Comparison of ENCODE assay signal across 39 mouse cellular contexts in genomic region chr6:40953716-40954115, GRCm38 (mm10). TPM values are rescaled to one million over a fixed set of nuclear protein-coding genes. Genes with fewer than 3 reads are reported as not detected.
"Had no signal": no experiment of that assay in that cellular context is flagged by ENCODE, and none has a peak within 500 bp of the region (broad histone marks: within the 10 kb centered on the region; RNA-seq: fewer than 3 reads in every experiment).

No protein-coding gene starts in this region.

- H3K36me3 ChIP-seq: embryonic facial prominence, embryonic 10.5 days; embryonic facial prominence, embryonic 12.5 days; embryonic facial prominence, embryonic 13.5 days; embryonic facial prominence, embryonic 15.5 days; forebrain, embryonic 10.5 days; forebrain, embryonic 12.5 days; forebrain, embryonic 15.5 days had no signal

- H3K27me3 ChIP-seq: embryonic facial prominence, embryonic 12.5 days; embryonic facial prominence, embryonic 13.5 days; embryonic facial prominence, embryonic 15.5 days; forebrain, embryonic 12.5 days; forebrain, embryonic 13.5 days; forebrain, embryonic 15.5 days had no signal

- ATAC-seq: forebrain, embryonic 13.5 days; forebrain, embryonic 14.5 days; forebrain, embryonic 15.5 days; forebrain, embryonic 16.5 days; forebrain, postnatal 0 days had no signal

- H3K27ac ChIP-seq: embryonic facial prominence, embryonic 10.5 days; embryonic facial prominence, embryonic 12.5 days; embryonic facial prominence, embryonic 13.5 days; embryonic facial prominence, embryonic 15.5 days; forebrain, embryonic 10.5 days; forebrain, embryonic 12.5 days; forebrain, embryonic 13.5 days; forebrain, embryonic 15.5 days; gastrocnemius, adult 2 months; heart, adult 2 months had no signal

- H3K9ac ChIP-seq: embryonic facial prominence, embryonic 12.5 days; embryonic facial prominence, embryonic 13.5 days; embryonic facial prominence, embryonic 15.5 days; forebrain, embryonic 12.5 days; forebrain, embryonic 13.5 days; forebrain, embryonic 15.5 days; forebrain, postnatal 0 days had no signal

- H3K4me3 ChIP-seq: embryonic facial prominence, embryonic 10.5 days; embryonic facial prominence, embryonic 12.5 days; embryonic facial prominence, embryonic 13.5 days; embryonic facial prominence, embryonic 15.5 days; erythroblast, embryonic 14.5 days; forebrain, embryonic 10.5 days; forebrain, embryonic 12.5 days; forebrain, embryonic 13.5 days; forebrain, embryonic 15.5 days; gastrocnemius, adult 2 months; heart, adult 2 months had no signal

- DNase-seq: cerebellum, adult 8-10 months; cerebellum, adult 9-10 months; cerebellum, adult 9-11 months; cerebellum, postnatal 10 days; cerebellum, postnatal 14 days; cerebellum, postnatal 25 days; cerebellum, postnatal 36 days; embryo, embryonic 11 days; forebrain, postnatal 0 days; gastrocnemius, adult 2 months; gastrocnemius, postnatal 10 days; gastrocnemius, postnatal 14 days; gastrocnemius, postnatal 25 days; gastrocnemius, postnatal 36 days; heart, adult 11 months; heart, adult 18-20 months; heart, adult 2 months had no signal

- H3K4me2 ChIP-seq: embryonic facial prominence, embryonic 12.5 days; embryonic facial prominence, embryonic 13.5 days; embryonic facial prominence, embryonic 15.5 days; forebrain, embryonic 12.5 days; forebrain, embryonic 13.5 days; forebrain, embryonic 15.5 days had no signal

- H3K4me1 ChIP-seq: embryonic facial prominence, embryonic 10.5 days; embryonic facial prominence, embryonic 12.5 days; embryonic facial prominence, embryonic 13.5 days; embryonic facial prominence, embryonic 15.5 days; forebrain, embryonic 10.5 days; forebrain, embryonic 12.5 days; forebrain, embryonic 13.5 days; forebrain, embryonic 15.5 days had no signal

- H3K9me3 ChIP-seq: embryonic facial prominence, embryonic 10.5 days; embryonic facial prominence, embryonic 12.5 days; embryonic facial prominence, embryonic 13.5 days; embryonic facial prominence, embryonic 15.5 days; forebrain, embryonic 10.5 days; forebrain, embryonic 12.5 days; forebrain, embryonic 13.5 days; forebrain, embryonic 15.5 days had no signal

RNA-seq across cellular contexts. Expression of gene Gm4744, which starts 2.0 kb away (rescaled TPM):
- total RNA-seq: common myeloid progenitor, adult 5-6 weeks; forebrain, postnatal 0 days; gastrocnemius, adult 18-20 months; gastrocnemius, adult 2 months; gastrocnemius, adult 8-10 months; gastrocnemius, postnatal 10 days; gastrocnemius, postnatal 14 days; gastrocnemius, postnatal 25 days; gastrocnemius, postnatal 36 days; gastrocnemius, postnatal 4 days; granulocyte monocyte progenitor cell, adult 5-6 weeks; heart, adult 18-20 months; heart, adult 2 months had no signal
- polyA plus RNA-seq: cortical plate, adult 2 months; embryonic facial prominence, embryonic 10.5 days; embryonic facial prominence, embryonic 11.5 days; embryonic facial prominence, embryonic 12.5 days; embryonic facial prominence, embryonic 13.5 days; embryonic facial prominence, embryonic 14.5 days; embryonic facial prominence, embryonic 15.5 days; erythroblast, embryonic 14.5 days; forebrain, embryonic 10.5 days; forebrain, embryonic 11.5 days; forebrain, embryonic 12.5 days; forebrain, embryonic 13.5 days; forebrain, embryonic 14.5 days; forebrain, embryonic 15.5 days; forebrain, embryonic 16.5 days; forebrain, postnatal 0 days; frontal cortex, adult 2 months; gonadal fat pad, adult 2 months; heart, adult 2 months had no signal

RNA-seq across cellular contexts. Expression of gene 1810009J06Rik, which starts 10.8 kb away (rescaled TPM):
- total RNA-seq: common myeloid progenitor, adult 5-6 weeks; forebrain, postnatal 0 days; gastrocnemius, adult 18-20 months; gastrocnemius, adult 2 months; gastrocnemius, adult 8-10 months; gastrocnemius, postnatal 10 days; gastrocnemius, postnatal 14 days; gastrocnemius, postnatal 25 days; gastrocnemius, postnatal 36 days; gastrocnemius, postnatal 4 days; granulocyte monocyte progenitor cell, adult 5-6 weeks; heart, adult 18-20 months; heart, adult 2 months had no signal
- polyA plus RNA-seq: cortical plate, adult 2 months; embryonic facial prominence, embryonic 10.5 days; embryonic facial prominence, embryonic 11.5 days; embryonic facial prominence, embryonic 12.5 days; embryonic facial prominence, embryonic 13.5 days; embryonic facial prominence, embryonic 14.5 days; embryonic facial prominence, embryonic 15.5 days; erythroblast, embryonic 14.5 days; forebrain, embryonic 10.5 days; forebrain, embryonic 11.5 days; forebrain, embryonic 12.5 days; forebrain, embryonic 13.5 days; forebrain, embryonic 14.5 days; forebrain, embryonic 15.5 days; forebrain, embryonic 16.5 days; forebrain, postnatal 0 days; frontal cortex, adult 2 months; gonadal fat pad, adult 2 months; heart, adult 2 months had no signal

RNA-seq across cellular contexts. Expression of gene 1700074P13Rik, which starts 13.4 kb away (rescaled TPM):
- total RNA-seq: common myeloid progenitor, adult 5-6 weeks; forebrain, postnatal 0 days; gastrocnemius, adult 18-20 months; gastrocnemius, adult 2 months; gastrocnemius, adult 8-10 months; gastrocnemius, postnatal 10 days; gastrocnemius, postnatal 14 days; gastrocnemius, postnatal 25 days; gastrocnemius, postnatal 36 days; gastrocnemius, postnatal 4 days; granulocyte monocyte progenitor cell, adult 5-6 weeks; heart, adult 18-20 months; heart, adult 2 months had no signal
- polyA plus RNA-seq: cortical plate, adult 2 months; embryonic facial prominence, embryonic 10.5 days; embryonic facial prominence, embryonic 11.5 days; embryonic facial prominence, embryonic 12.5 days; embryonic facial prominence, embryonic 13.5 days; embryonic facial prominence, embryonic 14.5 days; embryonic facial prominence, embryonic 15.5 days; erythroblast, embryonic 14.5 days; forebrain, embryonic 10.5 days; forebrain, embryonic 11.5 days; forebrain, embryonic 12.5 days; forebrain, embryonic 13.5 days; forebrain, embryonic 14.5 days; forebrain, embryonic 15.5 days; forebrain, embryonic 16.5 days; forebrain, postnatal 0 days; frontal cortex, adult 2 months had no signal

RNA-seq across cellular contexts. Expression of gene Gm2663, which starts 45.6 kb away (rescaled TPM):
- total RNA-seq: common myeloid progenitor, adult 5-6 weeks; forebrain, postnatal 0 days; gastrocnemius, adult 18-20 months; gastrocnemius, adult 2 months; gastrocnemius, adult 8-10 months; gastrocnemius, postnatal 10 days; gastrocnemius, postnatal 14 days; gastrocnemius, postnatal 25 days; gastrocnemius, postnatal 36 days; gastrocnemius, postnatal 4 days; granulocyte monocyte progenitor cell, adult 5-6 weeks; heart, adult 18-20 months; heart, adult 2 months had no signal
- polyA plus RNA-seq: cortical plate, adult 2 months; embryonic facial prominence, embryonic 10.5 days; embryonic facial prominence, embryonic 11.5 days; embryonic facial prominence, embryonic 12.5 days; embryonic facial prominence, embryonic 13.5 days; embryonic facial prominence, embryonic 14.5 days; embryonic facial prominence, embryonic 15.5 days; erythroblast, embryonic 14.5 days; forebrain, embryonic 10.5 days; forebrain, embryonic 11.5 days; forebrain, embryonic 12.5 days; forebrain, embryonic 13.5 days; forebrain, embryonic 14.5 days; forebrain, embryonic 15.5 days; forebrain, embryonic 16.5 days; forebrain, postnatal 0 days; frontal cortex, adult 2 months; gonadal fat pad, adult 2 months; heart, adult 2 months had no signal

RNA-seq across cellular contexts. Expression of gene Prss58, which starts 53.5 kb away (rescaled TPM):
- total RNA-seq: common myeloid progenitor, adult 5-6 weeks; forebrain, postnatal 0 days; gastrocnemius, adult 18-20 months; gastrocnemius, adult 2 months; gastrocnemius, adult 8-10 months; gastrocnemius, postnatal 10 days; gastrocnemius, postnatal 14 days; gastrocnemius, postnatal 25 days; gastrocnemius, postnatal 36 days; gastrocnemius, postnatal 4 days; granulocyte monocyte progenitor cell, adult 5-6 weeks; heart, adult 18-20 months; heart, adult 2 months had no signal
- polyA plus RNA-seq: cortical plate, adult 2 months; embryonic facial prominence, embryonic 10.5 days; embryonic facial prominence, embryonic 11.5 days; embryonic facial prominence, embryonic 12.5 days; embryonic facial prominence, embryonic 13.5 days; embryonic facial prominence, embryonic 14.5 days; embryonic facial prominence, embryonic 15.5 days; erythroblast, embryonic 14.5 days; forebrain, embryonic 10.5 days; forebrain, embryonic 11.5 days; forebrain, embryonic 12.5 days; forebrain, embryonic 13.5 days; forebrain, embryonic 14.5 days; forebrain, embryonic 15.5 days; forebrain, embryonic 16.5 days; forebrain, postnatal 0 days; frontal cortex, adult 2 months; heart, adult 2 months had no signal
